Mouse (Mus musculus) MN1 (cell line): ENCODE measurements around the gene Gm8439.

ENCODE experiments used
- DNase-seq: peaks from one replicate; pipeline ENCODE4 v3.0.0-alpha.2; 2016; ENCODE audit warnings: low spot score

Gm8439 gene

DNA sequence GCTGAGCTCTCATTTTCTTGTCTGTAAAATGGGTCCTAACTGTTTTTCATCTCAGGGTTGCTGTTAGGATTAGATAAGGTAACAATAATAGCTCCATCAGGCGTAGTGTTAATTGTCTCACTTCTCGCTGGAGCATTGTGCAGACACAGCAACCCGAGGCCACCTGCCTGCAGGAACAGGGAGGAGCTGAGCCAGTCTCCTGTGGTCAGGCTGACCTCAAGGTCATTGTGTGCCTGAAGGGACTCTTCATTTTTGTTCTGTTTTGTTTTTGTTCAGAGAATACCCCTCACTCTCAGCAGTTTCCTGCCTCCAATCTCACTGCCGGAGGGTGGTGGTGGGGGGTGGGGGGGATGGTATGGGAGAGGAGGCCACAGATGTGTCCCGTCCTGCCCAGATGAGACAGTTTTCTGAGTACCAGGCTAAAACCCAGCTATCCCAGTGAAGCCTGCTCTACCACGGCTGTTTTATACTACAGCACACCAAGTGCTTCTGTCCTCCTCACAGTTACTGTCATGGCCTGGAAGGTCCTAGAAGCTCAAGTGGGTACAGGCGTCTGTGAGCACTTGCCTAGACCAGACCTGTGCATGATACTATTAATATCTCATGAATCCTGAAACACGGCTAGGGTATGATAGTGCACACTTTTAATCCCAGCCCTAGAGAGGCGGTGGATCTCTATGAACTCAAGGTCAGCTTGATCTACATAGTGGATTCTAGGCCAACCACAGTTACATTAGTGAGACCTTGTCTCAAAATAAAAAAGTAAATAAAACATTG lies 23.9 kb downstream of the Gm8439 start:
- DNase-seq, result no peak

DNA sequence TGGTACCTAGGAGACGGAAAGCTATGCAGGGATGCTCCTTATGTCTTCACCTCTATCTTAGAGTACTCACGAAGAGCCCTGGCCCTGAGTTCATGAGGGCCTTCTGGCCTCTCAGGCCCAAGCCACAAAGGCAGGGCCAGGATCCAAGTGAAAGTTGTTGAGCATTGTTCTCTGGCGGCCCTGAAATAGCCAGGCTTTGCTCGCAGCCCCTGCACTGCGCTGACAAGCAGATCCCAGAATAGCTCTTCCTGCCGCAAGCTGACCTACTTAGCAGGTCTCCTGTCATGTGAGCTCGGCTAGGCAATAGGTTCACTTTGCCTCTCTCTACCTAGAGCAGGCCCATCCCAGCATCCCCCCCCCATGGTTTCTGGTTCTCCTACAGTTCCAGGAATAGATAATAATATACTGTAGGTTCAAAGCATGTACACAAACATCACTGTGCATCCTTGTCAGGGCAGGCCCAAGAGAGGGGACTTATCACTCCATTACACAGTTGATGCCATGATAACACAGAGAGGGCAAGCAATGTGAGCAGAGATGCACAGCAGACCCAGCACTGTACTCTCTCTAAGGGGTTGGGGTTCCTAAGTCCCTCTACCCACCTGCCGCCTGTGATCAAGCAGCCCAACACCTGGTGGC lies 25.3 kb downstream of the Gm8439 start:
- DNase-seq, result no peak

DNA sequence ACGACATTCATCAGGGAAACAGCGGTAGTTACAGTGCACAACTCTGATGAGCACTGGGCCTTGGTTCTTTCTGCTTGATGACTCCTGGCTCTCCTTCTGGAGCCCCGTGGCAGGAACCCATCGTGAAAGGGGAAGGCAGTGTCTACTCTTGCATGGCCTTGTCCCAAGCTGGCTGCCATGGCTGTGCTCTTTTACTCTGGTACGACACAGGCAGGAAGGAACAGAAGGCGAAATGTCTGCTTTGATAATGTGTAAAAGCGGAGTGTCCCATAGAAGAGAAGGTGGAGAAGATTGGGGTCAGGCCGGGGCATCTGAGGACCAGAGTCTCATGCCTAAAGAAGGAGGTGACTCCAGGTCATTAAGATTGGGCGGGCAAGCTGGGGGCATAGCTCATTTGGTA lies 26.1 kb downstream of the Gm8439 start:
- no peak for DNase-seq

DNA sequence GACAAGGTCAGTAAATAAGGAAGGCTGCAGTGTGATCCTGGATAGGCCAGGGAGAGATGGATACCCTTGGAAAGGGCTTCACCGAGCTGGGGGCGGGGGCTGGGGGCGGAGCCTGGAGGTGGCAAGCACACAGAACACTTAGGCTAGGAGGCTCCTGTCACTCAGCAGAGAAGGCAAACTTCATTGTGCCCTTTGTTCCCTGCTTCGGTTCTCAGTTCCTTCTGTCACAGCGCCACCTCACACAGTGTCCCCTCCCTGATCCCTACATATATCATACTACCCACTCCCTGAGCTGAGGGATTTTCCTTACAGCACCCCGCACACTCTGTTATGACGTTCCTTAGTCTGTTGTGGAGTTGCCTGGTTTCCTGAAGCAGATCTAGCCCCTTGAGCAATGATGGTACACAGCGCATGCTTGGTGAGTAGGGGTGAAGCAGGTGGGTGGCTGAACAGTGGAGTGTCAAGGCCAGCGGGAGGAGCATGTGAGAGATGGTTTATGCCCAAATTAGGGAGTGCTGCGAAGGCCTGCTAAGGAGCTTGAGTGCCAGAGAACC lies 27.1 kb downstream of the Gm8439 start:
- DNase-seq, result no peak

DNA sequence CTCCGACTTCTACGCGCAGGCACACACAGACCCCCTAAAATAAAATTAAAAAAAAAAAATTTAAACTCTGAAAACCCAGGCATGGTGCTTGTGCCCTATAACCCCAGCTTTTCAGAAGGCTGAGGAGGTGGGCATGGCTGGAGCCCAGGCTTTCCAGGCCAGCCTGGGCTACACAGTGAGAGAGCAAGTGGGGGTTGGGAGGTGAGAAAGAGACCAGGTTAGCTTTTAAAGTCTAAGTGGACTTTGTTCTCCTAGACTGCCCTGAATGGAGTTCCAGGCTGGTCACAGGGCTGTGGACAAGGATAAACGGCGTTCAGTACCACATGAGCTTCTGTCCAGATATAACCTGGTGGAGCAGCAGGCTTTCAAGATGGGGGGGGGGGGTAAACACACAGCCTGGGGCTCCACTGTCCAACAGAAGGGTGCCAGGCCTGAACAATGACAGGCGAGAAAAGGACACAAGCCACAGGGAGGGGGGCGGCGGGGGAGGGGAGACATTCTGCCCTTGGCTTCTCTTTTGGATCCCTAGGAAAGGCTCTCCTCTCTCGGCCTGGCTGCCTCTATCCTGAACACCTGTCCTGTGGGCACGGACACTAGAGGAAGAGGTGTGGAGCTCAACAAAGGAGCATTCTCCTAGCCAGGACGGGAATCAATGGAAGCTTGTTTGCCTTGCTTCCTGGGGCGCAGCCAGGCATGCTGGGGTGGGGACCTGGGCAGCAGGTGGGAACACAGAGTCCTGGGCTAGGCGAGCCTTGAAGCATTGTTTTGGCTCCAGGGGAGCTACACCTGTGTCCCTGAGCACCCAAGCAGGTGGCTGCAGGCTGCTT lies 27.9 kb downstream of the Gm8439 start:
- no peak for DNase-seq

DNA sequence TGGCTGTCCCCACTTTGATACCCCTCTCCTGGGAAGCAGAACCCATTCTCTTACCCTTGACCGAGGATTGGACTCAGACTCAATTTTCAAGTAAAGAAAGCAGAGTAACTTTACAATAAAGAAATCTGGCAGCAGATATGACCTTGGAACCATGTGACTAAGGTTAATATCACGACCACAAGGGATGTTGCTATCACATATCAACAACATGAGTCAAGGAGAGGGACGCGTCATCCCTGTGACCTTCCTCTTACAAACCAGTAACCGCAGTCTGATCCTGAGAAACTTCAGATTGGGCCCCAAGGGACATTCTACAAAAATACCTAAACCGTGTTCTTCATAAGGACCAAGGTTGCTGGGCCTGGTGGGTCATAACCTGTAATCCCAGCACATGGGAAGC lies 39.2 kb downstream of the Gm8439 start:
- no peak for DNase-seq

DNA sequence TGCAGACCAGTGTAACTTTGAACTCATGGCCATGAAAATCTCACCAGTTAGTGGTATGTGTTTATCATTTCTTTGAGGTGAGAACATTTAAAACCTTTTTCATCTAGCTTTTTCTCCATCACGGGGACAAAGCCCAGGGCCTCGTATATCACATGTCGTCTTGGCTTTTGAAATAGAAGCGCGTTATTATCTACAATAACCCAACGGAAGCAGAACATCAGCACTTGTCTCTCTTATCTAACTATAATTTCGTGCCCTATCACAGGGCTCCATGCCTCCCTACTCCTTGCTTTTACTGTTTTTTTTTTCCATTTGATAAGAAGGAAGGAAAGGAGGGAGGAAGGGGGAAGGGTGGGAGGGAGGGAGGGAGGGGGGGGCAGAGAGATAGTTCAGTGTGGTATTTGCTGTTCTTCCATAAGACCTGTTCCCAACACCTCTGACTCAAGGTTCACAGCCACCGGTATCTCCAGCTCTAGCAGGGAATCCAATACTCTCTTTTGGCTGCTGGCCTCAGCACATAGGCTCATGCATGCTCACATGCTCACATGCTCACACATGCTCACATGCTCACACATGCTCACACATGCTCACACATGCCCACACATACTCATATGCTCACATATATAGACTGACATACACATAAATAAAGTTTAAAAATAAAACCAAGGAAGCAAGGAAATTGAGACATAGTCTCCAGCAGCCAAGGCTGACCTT lies 41.8 kb downstream of the Gm8439 start:
- no peak for DNase-seq

DNA sequence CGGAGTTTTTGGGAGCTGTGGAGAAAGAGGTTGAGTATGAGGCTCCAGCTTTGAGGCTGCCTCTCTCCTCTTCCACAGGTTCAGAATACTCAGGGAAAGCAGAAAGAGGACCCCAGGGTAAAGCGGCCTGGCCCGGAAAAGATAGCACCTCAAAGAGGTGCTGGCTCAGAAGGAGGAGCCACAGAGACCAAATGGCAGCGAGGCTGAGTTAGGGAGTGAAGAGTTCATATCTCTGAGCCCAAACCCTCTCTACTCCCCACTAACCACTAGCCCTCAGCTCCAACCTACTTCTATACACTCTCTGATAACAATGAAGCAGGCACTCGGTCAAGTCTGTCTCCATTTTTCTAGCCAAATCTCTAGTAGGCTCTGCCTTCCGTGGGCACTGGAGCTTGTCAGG lies 43.3 kb downstream of the Gm8439 start:
- no peak for DNase-seq

DNA sequence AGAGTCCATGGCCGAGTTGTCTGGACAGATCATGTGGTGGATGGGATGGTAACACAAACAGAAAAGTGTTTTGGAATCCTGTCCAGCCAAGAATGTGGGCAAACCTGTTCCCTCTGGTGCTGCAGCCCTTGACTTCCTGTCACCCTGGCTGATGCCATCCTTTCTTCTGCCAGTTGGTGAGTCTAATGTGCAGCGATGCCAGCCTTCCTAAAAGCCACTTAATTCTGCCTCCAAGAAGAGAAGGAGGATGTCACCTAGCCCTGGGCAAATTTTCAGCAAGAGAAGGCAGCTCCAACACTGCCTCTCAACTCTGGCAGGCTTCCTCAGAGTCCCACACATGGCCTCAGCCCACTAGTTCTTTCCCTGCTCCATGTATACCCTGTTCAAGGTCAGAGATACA lies 46.8 kb downstream of the Gm8439 start:
- no peak for DNase-seq

DNA sequence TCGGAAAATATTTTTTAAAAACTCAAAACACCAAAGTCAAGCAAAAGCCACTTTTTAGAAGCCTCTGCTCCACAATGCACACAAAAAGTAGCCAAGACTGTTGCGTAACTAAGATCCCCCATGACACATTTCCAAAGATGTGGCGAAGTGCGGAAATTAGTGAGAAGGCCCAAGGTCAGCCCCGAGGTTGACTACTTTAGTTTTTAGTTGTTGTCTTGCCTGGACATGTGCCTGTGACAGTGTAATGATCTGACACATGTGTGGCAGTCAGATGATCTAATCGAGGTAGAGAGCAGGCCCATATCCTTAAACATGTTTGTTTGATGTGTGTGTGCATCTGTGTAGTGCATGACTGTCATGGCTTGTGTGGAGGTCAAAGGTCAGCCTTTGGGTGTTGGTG lies 53.4 kb downstream of the Gm8439 start:
- DNase-seq, result no peak

DNA sequence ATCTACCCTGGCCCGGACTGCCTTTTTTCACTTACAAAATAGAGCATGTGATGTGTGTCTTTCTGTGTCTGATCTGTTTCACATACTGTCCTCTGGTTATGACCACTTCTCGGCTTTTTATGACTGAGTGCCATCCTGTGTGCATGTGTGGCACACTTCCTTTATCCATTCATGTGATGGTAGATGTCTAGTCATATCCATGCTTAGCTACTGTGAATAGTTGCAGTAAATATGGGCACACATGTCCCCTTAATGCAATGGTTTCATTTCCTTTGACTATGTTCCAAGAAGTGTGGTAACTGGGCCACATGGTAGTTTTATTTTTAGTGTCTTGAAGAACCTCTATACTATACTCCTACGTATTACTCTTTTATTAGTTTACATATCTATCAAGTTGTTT lies 55.4 kb downstream of the Gm8439 start:
- DNase-seq, result no peak

DNA sequence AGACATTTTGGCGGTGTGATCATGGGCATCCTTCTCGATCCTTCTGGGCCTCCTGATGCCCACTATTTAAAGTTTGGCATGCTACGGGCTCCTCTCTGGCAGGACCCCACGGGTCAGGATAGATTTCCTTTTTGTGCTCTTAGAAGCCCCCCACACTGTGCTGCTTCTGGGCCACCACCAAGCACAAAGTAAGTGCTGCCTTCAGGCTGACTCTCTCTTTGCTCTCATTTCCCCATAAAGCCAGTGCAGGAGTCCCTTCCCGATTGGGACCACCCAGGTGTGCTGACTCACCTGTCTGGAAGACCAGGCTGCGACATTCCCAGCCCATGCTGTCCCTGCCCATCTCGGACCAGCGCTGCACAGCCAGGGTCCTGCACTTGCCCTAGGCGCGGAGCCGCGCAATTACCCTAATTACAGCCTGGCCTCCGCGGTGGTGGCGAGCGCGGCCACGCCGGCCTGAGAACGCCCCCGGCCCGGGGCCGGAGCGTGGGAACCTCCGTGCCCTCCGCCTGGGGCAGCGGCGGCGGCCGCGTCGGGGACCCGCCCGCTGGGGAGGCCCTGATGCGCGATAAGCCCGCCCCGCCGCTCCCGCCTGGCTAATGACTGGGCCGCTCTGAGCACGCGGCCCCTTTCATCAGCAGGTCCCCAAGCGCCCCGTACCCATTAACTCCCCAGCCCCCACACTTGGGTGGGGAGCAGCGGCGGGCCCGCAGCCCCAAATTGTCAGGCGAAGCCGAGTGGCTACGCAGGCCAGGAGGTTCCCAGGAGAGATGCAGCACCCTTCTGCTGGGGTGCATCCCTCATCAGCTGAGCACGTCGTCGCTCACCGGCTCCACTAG lies 61.0 kb downstream of the Gm8439 start:
- no peak for DNase-seq

DNA sequence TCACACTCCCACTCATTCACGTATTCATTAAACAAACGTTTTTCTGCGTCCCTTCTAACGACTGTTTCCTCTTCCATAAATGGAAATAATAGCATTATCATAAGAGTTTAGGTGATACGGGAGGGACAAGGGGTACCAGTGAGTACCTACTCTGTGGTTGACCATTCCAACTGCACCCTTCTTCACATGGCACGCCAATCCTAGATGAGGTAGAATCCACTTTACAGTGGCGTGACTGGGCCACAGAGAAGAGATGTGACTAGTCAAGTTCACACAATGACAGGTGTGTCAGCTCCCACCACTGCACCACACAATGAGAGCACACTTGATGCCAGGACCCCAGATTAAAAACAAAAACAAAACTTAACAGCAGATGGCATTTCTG lies 61.7 kb downstream of the Gm8439 start:
- DNase-seq, result no peak

DNA sequence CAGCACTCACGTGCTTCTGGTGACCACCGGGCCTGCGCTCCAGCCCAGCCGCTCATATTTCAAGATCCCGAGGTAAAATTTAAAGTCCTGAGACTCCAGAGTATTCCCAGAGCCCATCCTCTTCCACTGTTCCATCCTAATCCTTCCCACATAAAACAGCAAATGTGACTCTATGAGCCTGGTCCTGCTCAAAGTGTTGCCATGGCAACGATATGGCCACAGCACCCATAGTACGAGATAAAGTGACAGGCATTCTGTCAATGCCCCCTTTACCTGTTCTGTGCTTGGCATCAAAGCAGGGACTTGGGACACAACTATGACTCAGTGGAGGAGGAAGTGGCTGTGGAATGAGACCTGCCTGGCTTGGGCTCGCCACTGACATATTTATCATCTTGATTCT lies 67.4 kb downstream of the Gm8439 start:
- DNase-seq, result no peak
